Mouse (Mus musculus) small intestine, adult 2 months (tissue): ENCODE measurements around the gene Cnnm2.

Experiments used
- CTCF ChIP-seq: fragments of 200-500 bp; IDR thresholded peaks from 2 replicates; pipeline ENCODE4 v1.5.1; 2012; ENCODE audit warnings: low read depth, mild to moderate bottlenecking, control low read depth, inconsistent platforms, low read length, moderate library complexity, mixed read lengths; ENCODE audit not compliant: insufficient replicate concordance, insufficient read length; ENCODE audit errors: extremely low read depth
- POLR2A ChIP-seq: fragments of 200-500 bp; IDR thresholded peaks from 2 replicates; pipeline ENCODE4 v1.6.1; 2012; ENCODE audit warnings: low read depth, mild to moderate bottlenecking, control low read depth, inconsistent platforms, low read length, moderate library complexity

DNA sequence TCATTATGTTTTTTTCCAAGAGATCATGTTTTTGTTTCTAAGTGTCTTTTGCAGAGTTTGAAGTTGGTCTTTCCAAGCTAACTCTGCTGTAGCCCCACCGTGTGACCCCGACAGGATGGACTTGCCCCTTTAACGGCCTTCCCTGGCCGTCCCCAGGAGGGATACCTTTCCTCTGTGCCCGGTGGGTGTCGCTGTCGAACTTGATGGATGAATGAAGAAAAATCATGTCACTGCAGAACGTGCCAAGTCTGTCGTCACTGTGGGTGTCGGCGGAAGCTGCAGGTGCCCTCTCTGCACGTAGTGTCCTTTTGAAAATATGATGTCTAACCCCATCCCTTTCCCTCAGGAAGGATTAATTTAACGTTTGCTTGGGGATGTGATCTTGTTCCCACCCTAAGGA lies 117.0 kb downstream of the Cnnm2 start:
- TF ChIP-seq CTCF (peak; percentile 47; the same call in 1 of the 2 replicates), POLR2A (no peak)
